Mouse (Mus musculus): ENCODE measurements around the gene Tmem94.

DNA sequence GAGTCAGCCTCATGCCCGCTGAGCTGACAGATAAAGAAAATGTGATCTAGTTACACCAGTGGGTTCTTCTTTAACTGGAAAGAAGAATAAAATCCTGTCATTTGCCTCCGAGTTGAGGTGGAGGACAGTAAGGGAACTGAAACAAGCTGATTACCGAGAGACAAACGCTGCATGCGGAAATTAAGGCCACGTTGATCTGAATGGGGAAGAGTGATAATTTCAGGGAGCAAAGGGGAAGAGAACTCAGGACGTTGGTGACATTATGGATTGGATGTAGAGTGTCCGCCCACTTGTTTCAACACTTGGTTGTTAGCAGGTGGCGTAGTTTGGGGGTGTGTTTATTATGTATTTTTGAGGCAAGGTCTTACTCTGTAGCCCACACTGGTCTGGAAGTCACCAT, 22.3 kb upstream of the Tmem94 start:
- no peak for TF ChIP-seq CTCF (IDR thresholded peaks at IDR 0.05; ENCODE audit: extremely low read depth, insufficient read length, insufficient replicate concordance, low read depth, low read length)
- TF ChIP-seq POLR2A (IDR thresholded peaks at IDR 0.05; ENCODE audit: low read depth, low read length): no peak

Measured in small intestine, adult 2 months (tissue).